Mouse (Mus musculus): ENCODE data around the gene Dpm2. TPM values are rescaled to one million over a fixed set of nuclear protein-coding genes. Genes with fewer than 3 reads are reported as not detected.

The Dpm2 gene
- polyA plus RNA-seq, 1 experiment from 2014 or later: 136 TPM

DNA sequence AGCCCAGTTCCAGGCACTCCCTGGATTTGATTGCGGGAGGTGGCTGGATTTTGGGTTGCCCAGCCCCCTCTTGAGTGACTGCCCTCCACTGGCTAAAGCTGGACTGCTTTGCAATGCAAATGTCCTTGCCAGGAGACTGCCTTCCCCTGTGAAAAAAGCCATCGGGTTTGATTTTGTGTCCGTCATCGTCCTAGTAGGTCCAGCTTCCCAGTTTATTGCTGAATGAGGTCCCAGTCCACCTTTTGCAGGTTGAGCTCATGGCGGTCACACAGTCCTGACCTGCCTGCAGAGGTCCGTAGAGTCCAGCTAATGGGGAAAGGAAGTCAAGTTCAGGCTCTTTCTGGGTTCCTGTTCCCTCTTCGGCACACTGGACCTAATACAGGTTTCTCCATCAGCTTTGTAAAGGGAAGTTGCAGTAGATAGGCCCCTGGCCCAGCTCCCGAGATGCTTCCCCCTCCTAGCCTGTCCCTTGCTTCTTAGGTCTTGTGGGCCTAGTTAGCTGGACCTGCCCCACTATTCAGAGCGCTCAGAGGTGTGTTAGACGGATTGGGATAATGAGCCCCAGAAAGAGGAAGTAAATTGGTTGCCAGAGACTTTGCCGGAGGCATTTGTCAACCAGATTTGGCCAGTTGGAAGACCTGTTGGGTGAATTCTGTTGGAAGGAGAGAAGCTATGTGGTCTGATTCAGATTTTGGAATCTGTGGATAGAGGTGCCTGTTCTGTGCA lies 33.9 kb upstream of the Dpm2 start:
- H3K4me3 ChIP-seq: peak overlapping the region; percentile 100
- H3K27ac ChIP-seq (replicated peaks): no peak overlapping the region; the same call in 1 of the 2 replicates
- H3K36me3 ChIP-seq: no peaks in the 10 kb centered on the region
- H3K9ac ChIP-seq (replicated peaks): peak overlapping the region; percentile 94
- peaks cover 53% of the 10 kb centered on the region for H3K4me1 ChIP-seq
- no peaks in the 10 kb centered on the region for H3K9me3 ChIP-seq
- peak overlapping the region; percentile 73 for H3K4me2 ChIP-seq (replicated peaks)
- no peaks in the 10 kb centered on the region for H3K27me3 ChIP-seq
- no peak for ATAC-seq (replicated peaks)
- WGBS: 3% methylated on average over 11 of the region's 11 CpGs

DNA sequence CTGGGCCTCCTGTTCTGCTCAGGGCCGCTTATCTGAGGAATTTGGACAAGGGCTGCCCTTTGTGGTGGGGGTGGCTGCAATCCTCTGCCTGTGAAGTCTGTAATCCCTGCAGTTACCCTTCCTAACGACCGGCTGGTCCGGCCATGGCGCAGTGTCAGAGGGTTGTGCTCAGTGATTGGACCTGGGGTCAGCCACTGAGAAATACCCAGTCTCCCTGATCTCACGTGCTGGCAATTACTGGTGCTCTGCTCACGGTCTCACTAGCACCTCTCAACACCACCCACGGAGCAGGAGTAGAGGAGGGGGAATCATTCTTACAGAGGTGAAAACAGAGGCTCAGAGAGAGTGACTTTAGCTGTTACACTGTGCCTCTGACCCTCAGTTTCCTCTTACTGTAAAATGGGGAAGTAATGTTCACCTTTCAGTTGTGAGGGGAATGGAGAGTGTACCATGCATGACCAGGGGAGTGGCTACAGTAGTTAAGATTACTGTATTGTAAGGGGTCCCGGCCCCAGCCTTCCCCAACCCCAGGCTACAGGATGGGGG lies 33.2 kb upstream of the Dpm2 start:
- ATAC-seq (replicated peaks): no peak
- Histone ChIP-seq H3K9ac (replicated peaks) (peak overlapping the region; percentile 94), H3K27ac (replicated peaks) (no peak overlapping the region), H3K4me2 (replicated peaks) (peak overlapping the region; percentile 73), H3K36me3 (no peaks in the 10 kb centered on the region), H3K27me3 (no peaks in the 10 kb centered on the region), H3K4me1 (peaks cover 53% of the 10 kb centered on the region), H3K4me3 (peak overlapping the region; percentile 100), H3K9me3 (no peaks in the 10 kb centered on the region)
- 10% methylated on average over 9 of the region's 9 CpGs for WGBS

DNA sequence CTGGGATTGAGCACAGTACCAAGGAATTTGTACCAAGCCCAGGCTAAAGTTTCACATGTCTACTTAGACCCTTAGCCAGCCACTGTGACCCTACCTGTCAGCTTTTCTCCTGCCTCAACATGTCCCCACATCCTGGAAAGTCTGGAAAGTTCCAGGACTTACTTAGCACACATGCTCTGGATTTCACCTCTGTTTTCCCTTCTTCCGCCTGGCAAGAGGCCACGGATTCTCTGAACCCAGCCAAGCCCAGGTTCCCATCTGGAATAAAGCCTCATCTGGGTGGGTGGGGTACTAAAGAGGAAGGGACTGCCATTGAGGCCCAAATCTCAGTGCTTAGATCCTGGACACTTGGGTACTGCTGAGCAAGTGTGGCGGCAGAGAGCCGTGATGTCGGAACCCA lies 32.7 kb upstream of the Dpm2 start:
- Histone ChIP-seq H3K4me1 (peaks cover 55% of the 10 kb centered on the region), H3K9me3 (no peaks in the 10 kb centered on the region), H3K27me3 (no peaks in the 10 kb centered on the region), H3K36me3 (no peaks in the 10 kb centered on the region), H3K9ac (replicated peaks) (no peak overlapping the region), H3K4me2 (replicated peaks) (peak overlapping the region; percentile 73), H3K4me3 (no peak overlapping the region), H3K27ac (replicated peaks) (no peak overlapping the region)
- no peak for ATAC-seq (replicated peaks)
- 74% methylated on average over 5 of the region's 5 CpGs for WGBS

DNA sequence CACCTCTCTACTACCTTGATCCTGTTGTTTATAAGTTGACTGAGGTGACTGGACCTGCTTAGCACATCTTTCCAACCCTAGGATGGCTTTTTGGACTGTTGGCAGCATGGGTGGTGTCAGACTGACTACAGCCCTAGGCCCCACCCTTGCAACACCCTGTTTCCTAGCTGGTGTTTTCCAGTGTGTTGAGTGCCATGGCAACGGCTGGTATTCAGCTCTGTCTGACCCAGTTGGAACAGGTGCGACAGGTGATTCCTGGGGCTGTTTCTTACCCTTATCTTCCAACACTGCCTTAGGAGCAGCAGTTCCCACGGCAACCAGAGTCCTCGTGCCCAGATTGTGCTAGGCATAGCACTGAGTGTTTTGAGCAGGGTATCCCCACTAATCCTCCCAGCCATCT lies 32.2 kb upstream of the Dpm2 start:
- 53% methylated on average over 4 of the region's 4 CpGs for WGBS
- peaks cover 60% of the 10 kb centered on the region for H3K4me1 ChIP-seq
- H3K9ac ChIP-seq (replicated peaks): no peak overlapping the region
- H3K4me3 ChIP-seq: no peak overlapping the region
- 0 out of 2 replicates have a peak overlapping the region, but pooled peaks have one; percentile 73 for H3K4me2 ChIP-seq (replicated peaks)
- H3K36me3 ChIP-seq: no peaks in the 10 kb centered on the region
- no peak overlapping the region for H3K27ac ChIP-seq (replicated peaks)
- H3K27me3 ChIP-seq: no peaks in the 10 kb centered on the region
- no peak for ATAC-seq (replicated peaks)
- H3K9me3 ChIP-seq: no peaks in the 10 kb centered on the region

DNA sequence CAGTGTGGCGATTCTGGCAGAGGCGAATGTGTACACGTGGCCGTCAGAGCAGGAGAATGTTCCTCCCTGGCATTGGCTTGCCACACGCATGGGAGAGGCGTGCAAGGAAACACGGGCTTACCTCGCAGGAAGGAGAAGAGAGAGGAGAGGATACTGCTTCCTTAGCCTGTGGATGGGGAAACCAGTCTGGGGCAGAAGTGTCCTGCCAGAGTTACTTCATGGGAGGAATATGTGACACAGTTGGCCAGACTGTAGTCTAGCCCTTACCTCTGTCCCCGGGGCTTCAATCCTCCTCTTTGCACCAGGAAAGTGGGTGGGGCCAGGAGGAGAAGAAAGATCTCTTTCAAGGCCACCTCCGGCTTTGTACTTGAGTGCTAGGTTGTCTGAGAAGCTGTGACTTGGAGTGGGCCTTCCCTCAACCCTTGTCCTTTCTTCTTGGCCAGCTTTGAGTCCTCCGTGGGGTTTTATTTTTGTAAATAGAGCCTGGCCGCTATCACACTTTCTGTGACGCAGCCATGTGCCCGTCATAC lies 31.1 kb upstream of the Dpm2 start:
- H3K27ac ChIP-seq (replicated peaks): no peak overlapping the region
- H3K4me2 ChIP-seq (replicated peaks): no peak overlapping the region
- H3K4me1 ChIP-seq: peaks cover 51% of the 10 kb centered on the region
- H3K9ac ChIP-seq (replicated peaks): no peak overlapping the region
- ATAC-seq (replicated peaks): no peak
- no peaks in the 10 kb centered on the region for H3K27me3 ChIP-seq
- H3K36me3 ChIP-seq: no peaks in the 10 kb centered on the region
- WGBS: 79% methylated on average over 14 of the region's 14 CpGs
- no peak overlapping the region for H3K4me3 ChIP-seq
- no peaks in the 10 kb centered on the region for H3K9me3 ChIP-seq

DNA sequence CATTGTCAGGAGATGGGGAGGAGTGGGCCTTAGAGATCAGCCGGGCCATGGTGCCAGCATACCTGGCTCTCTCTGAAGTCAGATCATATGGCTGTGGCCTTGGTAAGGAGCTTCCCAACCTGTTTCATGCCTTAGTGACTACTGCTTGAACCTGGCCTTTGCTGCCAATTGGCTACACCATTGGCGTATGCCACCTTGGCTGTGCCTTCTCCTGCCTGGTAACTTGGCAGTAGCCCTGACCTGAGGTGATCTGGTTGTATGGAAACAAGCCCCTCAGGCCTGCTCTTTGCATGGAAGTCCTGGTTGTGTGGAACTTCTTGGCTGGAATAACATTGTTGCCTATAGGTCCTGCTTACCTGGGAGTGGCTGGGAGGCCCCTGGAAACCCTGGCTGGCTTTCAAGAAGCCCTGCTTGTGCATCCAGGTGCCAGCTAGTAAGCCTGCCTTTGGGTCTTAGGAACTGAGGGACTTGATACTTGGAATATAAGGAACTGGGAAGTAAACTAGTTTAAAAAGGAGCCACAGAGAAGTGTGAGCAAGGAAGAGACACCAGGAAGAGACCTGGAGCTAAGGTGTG lies 29.2 kb upstream of the Dpm2 start:
- ATAC-seq (replicated peaks): no peak
- Histone ChIP-seq H3K27me3 (no peaks in the 10 kb centered on the region), H3K27ac (replicated peaks) (no peak overlapping the region), H3K4me1 (peaks cover 42% of the 10 kb centered on the region), H3K4me3 (no peak overlapping the region), H3K9ac (replicated peaks) (no peak overlapping the region), H3K4me2 (replicated peaks) (no peak overlapping the region), H3K36me3 (no peaks in the 10 kb centered on the region), H3K9me3 (no peaks in the 10 kb centered on the region)
- WGBS: 96% methylated on average over 2 of the region's 2 CpGs

DNA sequence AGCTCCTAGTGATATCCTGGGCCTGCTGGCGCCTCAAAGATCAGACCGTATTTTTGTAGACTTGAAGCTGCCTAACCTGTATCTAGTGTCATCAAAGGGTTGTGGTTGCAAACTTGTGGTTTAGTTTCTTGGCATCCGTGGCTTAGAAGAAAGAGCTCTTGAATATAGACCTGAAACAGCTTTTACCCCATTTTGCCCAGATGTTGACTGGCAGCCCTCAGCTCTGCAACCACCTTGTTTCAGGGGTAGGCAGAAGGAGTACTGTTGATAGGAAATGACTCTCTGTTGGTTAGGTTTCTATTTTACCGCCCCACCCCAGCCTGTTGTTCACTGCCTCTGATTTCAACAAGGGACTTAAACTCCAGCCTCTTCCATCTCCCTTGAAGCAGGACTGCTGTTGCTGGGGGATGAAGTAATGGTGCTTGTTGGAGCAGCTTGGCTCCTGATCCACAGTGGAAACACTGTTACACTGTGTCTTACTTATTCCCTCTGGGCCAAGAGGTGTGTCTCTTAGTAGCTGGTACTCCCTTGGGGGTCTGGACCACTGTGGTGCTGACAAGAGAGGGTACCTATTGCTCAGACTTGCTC lies 28.6 kb upstream of the Dpm2 start:
- ATAC-seq (replicated peaks): no peak
- Histone ChIP-seq H3K4me3 (no peak overlapping the region), H3K4me1 (peaks cover 35% of the 10 kb centered on the region), H3K9ac (replicated peaks) (no peak overlapping the region), H3K9me3 (no peaks in the 10 kb centered on the region), H3K4me2 (replicated peaks) (no peak overlapping the region), H3K27ac (replicated peaks) (no peak overlapping the region), H3K36me3 (no peaks in the 10 kb centered on the region), H3K27me3 (no peaks in the 10 kb centered on the region)
- WGBS: 94% methylated on average over 4 of the region's 4 CpGs

DNA sequence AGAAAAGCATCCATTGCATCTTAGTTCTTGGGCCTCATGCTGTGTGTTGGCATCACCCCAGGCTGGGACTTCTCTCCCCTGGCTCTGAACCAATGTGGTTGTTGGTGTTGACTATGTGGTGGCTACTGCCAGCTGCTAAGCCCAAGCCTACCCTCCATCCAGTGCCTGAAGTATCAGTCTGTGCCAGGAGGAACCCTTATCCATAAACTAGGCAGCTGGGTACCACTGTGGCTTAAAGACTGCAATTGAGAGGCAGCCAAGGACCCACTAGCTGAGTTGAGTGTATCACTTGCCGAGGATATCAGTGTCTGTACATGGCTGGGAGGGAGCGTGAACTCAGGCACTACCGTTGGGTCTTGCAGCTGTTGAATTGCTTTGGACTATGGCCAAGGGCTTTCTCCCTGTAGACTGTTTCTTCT lies 27.6 kb upstream of the Dpm2 start:
- Histone ChIP-seq H3K9me3 (no peaks in the 10 kb centered on the region), H3K9ac (replicated peaks) (no peak overlapping the region), H3K4me2 (replicated peaks) (no peak overlapping the region), H3K36me3 (no peaks in the 10 kb centered on the region), H3K4me3 (no peak overlapping the region), H3K27me3 (no peaks in the 10 kb centered on the region), H3K4me1 (peaks cover 25% of the 10 kb centered on the region), H3K27ac (replicated peaks) (no peak overlapping the region)
- 68% methylated on average over 3 of the region's 3 CpGs for WGBS
- ATAC-seq (replicated peaks): no peak

DNA sequence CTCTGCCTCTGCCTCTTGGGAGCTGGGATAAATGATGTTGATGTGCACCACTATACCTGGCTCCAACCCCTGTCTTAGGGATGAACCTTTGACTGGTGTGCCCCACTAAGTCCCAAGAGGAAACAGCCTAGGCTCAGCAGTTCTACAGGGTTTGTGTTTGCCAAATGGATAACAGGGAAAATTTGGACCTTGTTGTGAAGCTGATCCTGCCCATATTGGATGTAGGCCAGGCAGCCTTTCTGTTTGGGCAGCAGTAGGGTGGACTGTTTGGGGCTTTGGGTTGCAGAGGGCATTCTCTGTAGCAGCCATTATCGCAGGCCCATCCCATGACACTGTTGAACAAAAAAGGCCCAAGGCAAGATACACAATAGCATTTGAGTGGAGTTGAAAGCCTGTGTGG lies 23.7 kb upstream of the Dpm2 start:
- no peak for ATAC-seq (replicated peaks)
- no peaks in the 10 kb centered on the region for H3K36me3 ChIP-seq
- no peaks in the 10 kb centered on the region for H3K9me3 ChIP-seq
- H3K27ac ChIP-seq (replicated peaks): no peak overlapping the region
- no peak overlapping the region for H3K4me2 ChIP-seq (replicated peaks)
- H3K9ac ChIP-seq (replicated peaks): no peak overlapping the region
- peaks cover 7% of the 10 kb centered on the region; the same call in 1 of the 2 replicates for H3K4me1 ChIP-seq
- H3K27me3 ChIP-seq: no peaks in the 10 kb centered on the region
- 53% methylated on average over 1 of the region's 1 CpGs for WGBS
- no peak overlapping the region for H3K4me3 ChIP-seq

DNA sequence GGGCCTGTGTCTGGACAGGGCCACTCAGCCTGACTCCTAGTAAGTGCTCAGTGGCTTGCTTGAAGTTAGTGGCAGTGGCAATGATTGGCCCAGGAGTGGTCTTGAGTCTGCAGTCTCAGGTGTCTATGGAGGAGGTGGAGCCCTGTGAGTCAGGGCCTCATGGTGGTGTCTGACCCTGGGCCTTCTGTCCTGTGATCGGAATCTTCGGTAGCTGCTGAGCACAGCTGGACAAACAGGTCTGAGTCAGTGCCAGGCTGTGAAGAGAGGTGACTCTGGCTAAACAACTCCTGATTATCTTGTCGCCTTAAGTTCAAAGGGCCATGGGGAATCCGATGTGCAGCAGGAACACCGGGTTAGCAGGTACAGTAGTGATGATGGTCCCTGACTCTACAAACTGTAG lies 23.3 kb upstream of the Dpm2 start:
- 91% methylated on average over 5 of the region's 5 CpGs for WGBS
- peaks cover 7% of the 10 kb centered on the region; the same call in 1 of the 2 replicates for H3K4me1 ChIP-seq
- no peaks in the 10 kb centered on the region for H3K36me3 ChIP-seq
- no peak overlapping the region for H3K9ac ChIP-seq (replicated peaks)
- ATAC-seq (replicated peaks): no peak
- no peak overlapping the region for H3K4me3 ChIP-seq
- no peak overlapping the region for H3K4me2 ChIP-seq (replicated peaks)
- H3K9me3 ChIP-seq: no peaks in the 10 kb centered on the region
- no peak overlapping the region for H3K27ac ChIP-seq (replicated peaks)
- H3K27me3 ChIP-seq: no peaks in the 10 kb centered on the region

DNA sequence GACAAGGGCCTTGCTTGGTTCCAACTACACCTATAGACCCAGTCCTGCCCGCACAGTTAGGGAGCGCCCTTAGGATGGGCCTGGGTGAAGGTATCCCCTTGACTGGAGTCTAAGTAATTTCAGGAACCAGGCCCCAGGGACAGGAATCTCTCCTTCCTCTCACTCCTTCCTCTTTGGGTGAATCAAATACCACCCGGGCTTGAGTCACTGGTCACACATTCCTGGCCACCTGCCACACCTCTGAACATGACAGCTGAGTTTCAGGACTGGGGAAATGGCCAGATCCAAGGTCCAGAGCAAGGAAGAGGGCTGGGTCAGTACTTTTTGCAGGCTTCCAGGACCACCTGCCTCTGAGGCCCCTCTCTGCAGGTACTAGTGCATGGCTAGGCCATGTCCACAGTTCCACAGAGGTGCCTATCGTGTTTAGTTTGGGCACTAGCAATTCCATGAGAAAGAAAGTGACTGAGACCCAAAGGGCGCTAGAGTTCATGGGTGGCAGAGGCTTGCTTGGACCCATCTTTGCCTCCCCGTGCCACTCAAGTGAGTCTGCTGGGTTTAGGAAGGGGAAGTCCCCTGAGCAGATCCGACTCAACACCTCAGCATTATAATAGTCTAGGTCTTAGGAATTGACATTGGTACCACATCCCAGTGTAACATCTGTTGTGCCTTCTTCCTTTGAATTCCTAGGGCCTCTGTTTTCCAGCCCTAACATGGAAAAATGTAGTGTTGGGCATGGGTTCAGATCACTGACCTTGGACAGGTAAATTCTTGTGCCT lies 22.5 kb upstream of the Dpm2 start:
- Histone ChIP-seq H3K27ac (replicated peaks) (no peak overlapping the region), H3K4me1 (0 out of 2 replicates have a peak, but pooled peaks cover 3% of the 10 kb centered on the region), H3K4me3 (no peak overlapping the region), H3K4me2 (replicated peaks) (no peak overlapping the region), H3K9ac (replicated peaks) (no peak overlapping the region), H3K36me3 (no peaks in the 10 kb centered on the region), H3K27me3 (no peaks in the 10 kb centered on the region), H3K9me3 (no peaks in the 10 kb centered on the region)
- 93% methylated on average over 7 of the region's 7 CpGs for WGBS
- ATAC-seq (replicated peaks): no peak

Measured in forebrain, embryonic 15.5 days (tissue).